Mouse (Mus musculus) bone marrow, adult 2 months (tissue): ENCODE results near the gene Mycl. TPM values are rescaled to one million over a fixed set of nuclear protein-coding genes. Genes with fewer than 3 reads are reported as not detected.

Experiments used
- H3K27ac ChIP-seq: fragments of 200-500 bp; 2 replicates; pipeline ENCODE4 v1.5.1; 2012; ENCODE audit warnings: low read depth, mild to moderate bottlenecking, control low read depth, inconsistent platforms, low read length; ENCODE audit not compliant: control insufficient read depth, poor library complexity, insufficient read depth
- H3K4me1 ChIP-seq: fragments of 200-500 bp; 2 replicates; pipeline ENCODE4 v1.6.1; 2011; ENCODE audit warnings: low read length; ENCODE audit not compliant: control insufficient read depth, insufficient read depth
- H3K4me3 ChIP-seq: fragments of 200-500 bp; replicated peaks from 2 replicates; pipeline ENCODE3; 2011; ENCODE audit warnings: mild to moderate bottlenecking, low read depth, low read length, control low read depth; ENCODE audit not compliant: control insufficient read depth
- CTCF ChIP-seq: fragments of 200-500 bp; IDR thresholded peaks from 2 replicates; pipeline ENCODE4 v1.5.1; 2011; ENCODE audit warnings: low read length, control low read depth; ENCODE audit not compliant: control insufficient read depth, insufficient read depth
- POLR2A ChIP-seq: fragments of 200-500 bp; IDR thresholded peaks from 2 replicates; pipeline ENCODE4 v1.6.1; 2011; ENCODE audit warnings: low read depth, mild to moderate bottlenecking, control low read depth, low read length, borderline replicate concordance; ENCODE audit not compliant: control insufficient read depth
- WGBS: fragments of 180-500 bp; shearing (Covaris S2); methylation state at CpG from one replicate; pipeline ENCODE4 v1.1.7; 2018; 5-methylcytosine and 5-hydroxymethylcytosine counted together
- polyA plus RNA-seq: library from polyadenylated mRNA; stranded (reverse); fragments of >200 nt; gene quantifications from 2 replicates; pipeline ENCODE4 v1.2.4, GENCODE M21; 2011; ENCODE audit warnings: low replicate concordance; ENCODE audit not compliant: missing spikeins, insufficient read depth, insufficient read length

The Mycl gene
- polyA plus RNA-seq, 1 experiment = 0.60 TPM

DNA sequence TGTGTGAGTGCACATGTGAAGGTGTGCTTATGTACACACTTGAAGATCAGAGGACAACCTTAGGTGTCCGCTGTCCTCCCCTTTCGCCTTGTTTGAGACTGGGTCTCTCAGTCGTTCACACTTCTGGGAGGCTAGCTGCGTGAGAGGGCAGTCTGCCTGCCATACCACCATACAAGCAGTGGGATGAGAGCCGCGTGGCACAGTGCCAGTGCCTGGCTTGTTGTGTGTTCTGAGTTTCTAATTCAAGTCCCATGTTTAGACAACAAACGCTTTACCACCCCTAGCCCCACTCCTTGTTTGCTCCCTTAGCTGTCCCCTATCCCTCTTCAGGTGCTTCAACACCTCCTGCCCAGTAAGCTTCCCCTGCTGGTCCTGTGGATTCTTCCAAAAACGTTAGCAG, 23.4 kb upstream of the Mycl start:
- 73% methylated on average over 8 of the region's 8 CpGs for WGBS
- TF ChIP-seq CTCF (no peak), POLR2A (no peak)
- H3K27ac ChIP-seq = no peak overlapping the region
- H3K4me3 ChIP-seq = no peak overlapping the region
- H3K4me1 ChIP-seq = no peaks in the 10 kb centered on the region; the same call in 1 of the 2 replicates

DNA sequence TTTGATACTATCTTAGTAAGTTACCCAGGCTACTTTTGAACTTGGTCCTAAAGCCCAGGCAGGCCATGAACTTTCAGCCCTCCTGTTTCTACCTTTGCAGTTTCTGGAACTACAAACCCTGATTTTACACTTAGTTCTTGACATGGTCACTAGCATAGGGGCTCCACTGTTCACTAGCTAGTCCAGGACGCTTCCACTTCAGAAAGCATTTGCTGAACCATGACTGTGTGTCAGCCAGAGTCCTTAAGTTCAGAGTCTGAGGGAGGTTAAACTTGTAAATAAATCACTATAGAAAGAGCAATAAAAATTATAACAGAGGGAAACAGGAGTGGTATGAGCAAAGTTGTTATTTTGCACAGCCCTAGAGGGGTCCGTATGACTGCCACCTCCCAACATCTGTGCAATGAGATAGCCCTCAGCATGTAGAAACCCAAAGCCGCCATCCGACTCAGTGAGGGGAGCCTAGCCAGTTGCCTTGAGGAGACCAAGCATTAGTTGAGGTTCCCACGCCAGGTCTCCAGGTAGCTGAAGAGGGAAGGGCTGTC, 20.4 kb upstream of the Mycl start:
- TF ChIP-seq CTCF (no peak), POLR2A (no peak)
- Histone ChIP-seq H3K27ac (no peak overlapping the region), H3K4me1 (no peaks in the 10 kb centered on the region; the same call in 1 of the 2 replicates), H3K4me3 (no peak overlapping the region)
- 79% methylated on average over 5 of the region's 5 CpGs for WGBS

GRCm38 (mm10) chr4:122976885-122977284, 18.6 kb upstream of the Mycl start:
- 80% methylated on average over 4 of the region's 4 CpGs for WGBS
- no peak overlapping the region for H3K27ac ChIP-seq
- no peak overlapping the region for H3K4me3 ChIP-seq
- no peaks in the 10 kb centered on the region; the same call in 1 of the 2 replicates for H3K4me1 ChIP-seq
- no peak for TF ChIP-seq CTCF
- TF ChIP-seq POLR2A = no peak

DNA sequence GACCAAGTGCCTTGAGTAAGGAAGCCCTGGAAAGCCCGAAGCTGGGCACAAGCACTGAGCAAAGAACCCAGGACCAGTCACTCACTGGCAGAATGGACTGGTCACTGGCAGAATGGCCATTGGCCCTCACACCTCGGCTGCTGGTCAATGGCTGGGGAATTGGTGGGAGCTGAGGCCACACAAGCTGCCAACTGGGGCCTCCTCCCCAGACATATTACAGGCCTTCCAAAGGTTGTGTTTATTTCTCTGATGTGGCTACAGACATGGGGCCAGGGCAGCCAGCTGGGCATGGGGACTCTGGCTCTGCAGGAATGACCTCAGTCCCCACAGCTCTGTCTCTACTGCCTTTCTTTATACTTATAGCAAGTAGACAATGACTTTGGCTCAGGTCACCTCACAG, 16.6 kb upstream of the Mycl start:
- WGBS = 71% methylated on average over 2 of the region's 2 CpGs
- peaks cover 2% of the 10 kb centered on the region; the same call in 1 of the 2 replicates for H3K4me1 ChIP-seq

GRCm38 (mm10) chr4:122979826-122980225, 15.6 kb upstream of the Mycl start:
- Histone ChIP-seq H3K4me3 (no peak overlapping the region), H3K4me1 (peaks cover 2% of the 10 kb centered on the region; the same call in 1 of the 2 replicates), H3K27ac (no peak overlapping the region)
- no peak for TF ChIP-seq POLR2A
- no peak for TF ChIP-seq CTCF
- 74% methylated on average over 3 of the region's 3 CpGs for WGBS

More for the DNA sequence above, 16.6 kb upstream of the Mycl start:
- Histone ChIP-seq H3K27ac (no peak overlapping the region), H3K4me3 (no peak overlapping the region)
- TF ChIP-seq POLR2A (no peak), CTCF (no peak)

GRCm38 (mm10) chr4:122980684-122981083, 14.8 kb upstream of the Mycl start:
- Histone ChIP-seq H3K4me3 (no peak overlapping the region), H3K27ac (no peak overlapping the region), H3K4me1 (peaks cover 2% of the 10 kb centered on the region; the same call in 1 of the 2 replicates)
- TF ChIP-seq POLR2A = no peak
- 65% methylated on average over 2 of the region's 2 CpGs for WGBS

GRCm38 (mm10) chr4:122981238-122981637, 14.2 kb upstream of the Mycl start:
- no peak for TF ChIP-seq POLR2A
- TF ChIP-seq CTCF = no peak
- H3K4me1 ChIP-seq = peaks cover 2% of the 10 kb centered on the region; the same call in 1 of the 2 replicates
- no peak overlapping the region for H3K27ac ChIP-seq
- H3K4me3 ChIP-seq = no peak overlapping the region
- WGBS = 66% methylated on average over 7 of the region's 7 CpGs

- Histone ChIP-seq H3K4me1 (peaks cover 2% of the 10 kb centered on the region; the same call in 1 of the 2 replicates), H3K4me3 (no peak overlapping the region), H3K27ac (no peak overlapping the region)
- TF ChIP-seq POLR2A (no peak), CTCF (no peak)
- WGBS = 55% methylated on average over 3 of the region's 3 CpGs
Observed at GRCm38 (mm10) chr4:122981930-122982329, 13.5 kb upstream of the Mycl start.

- TF ChIP-seq CTCF = no peak
- no peak for TF ChIP-seq POLR2A
- H3K4me3 ChIP-seq = no peak overlapping the region
- peaks cover 2% of the 10 kb centered on the region; the same call in 1 of the 2 replicates for H3K4me1 ChIP-seq
- WGBS = 23% methylated on average over 3 of the region's 3 CpGs
- no peak overlapping the region for H3K27ac ChIP-seq
Observed at GRCm38 (mm10) chr4:122982537-122982936, 12.9 kb upstream of the Mycl start.
